Mouse (Mus musculus) hindbrain, postnatal 0 days (tissue): ENCODE measurements at regions not wholly inside any gene's neighbourhood (a gene's known extent, or its start where the extent isn't known, plus 50 kb on each side); places are given as distances from the start of the nearest gene placed in this dataset.
A peak's percentile ranks its signal among the peaks of the same experiment; 100 is the strongest.

ENCODE experiments used
- ATAC-seq: fragments of 200-750 bp; cut with Nextera tagmentation; 2 replicates; pipeline ENCODE4 v1.8.0; 2017; ENCODE audit warnings: mild to moderate bottlenecking, moderate TSS enrichment, moderate library complexity
- DNase-seq: peaks from one replicate; pipeline ENCODE4 v3.0.0-alpha.2; 2015; ENCODE audit warnings: low spot score
- H3K27ac ChIP-seq: fragments of 300-500 bp; sonication (generic); 2 replicates; pipeline ENCODE4 v1.5.1; 2014; ENCODE audit warnings: mild to moderate bottlenecking
- H3K27me3 ChIP-seq: fragments of 300-500 bp; sonication (generic); 2 replicates; pipeline ENCODE4 v1.6.1; 2014; ENCODE audit warnings: low read length, mixed read lengths; ENCODE audit not compliant: insufficient read depth
- H3K36me3 ChIP-seq: fragments of 300-500 bp; sonication (generic); 2 replicates; pipeline ENCODE4 v1.6.1; 2014; ENCODE audit warnings: low read length, mixed read lengths; ENCODE audit not compliant: insufficient read depth
- H3K4me1 ChIP-seq: fragments of 300-500 bp; sonication (generic); 2 replicates; pipeline ENCODE4 v1.6.1; 2014; ENCODE audit warnings: antibody characterized with exemption, low read length, mixed read lengths; ENCODE audit not compliant: insufficient read depth
- H3K4me2 ChIP-seq: fragments of 300-500 bp; sonication (generic); 2 replicates; pipeline ENCODE4 v1.6.1; 2014; ENCODE audit warnings: low read depth, mild to moderate bottlenecking, low read length, moderate library complexity, mixed read lengths
- H3K4me3 ChIP-seq: fragments of 300-500 bp; sonication (generic); 2 replicates; pipeline ENCODE4 v1.5.1; 2014; ENCODE audit warnings: low read length
- H3K9ac ChIP-seq: fragments of 300-500 bp; sonication (generic); replicated peaks from 2 replicates; pipeline ENCODE4 v1.6.1; 2014; ENCODE audit warnings: mild to moderate bottlenecking, low read length, moderate library complexity, mixed read lengths
- H3K9me3 ChIP-seq: fragments of 300-500 bp; sonication (generic); 2 replicates; pipeline ENCODE4 v1.6.1; 2016; ENCODE audit warnings: low read length, mixed read lengths
- CTCF ChIP-seq: IDR thresholded peaks from 2 replicates; pipeline ENCODE4 v1.5.1; 2016; ENCODE audit warnings: antibody characterized with exemption, control low read depth, low read depth
- WGBS: fragments of 180-500 bp; shearing (Covaris S2); extraction: QIAGEN DNeasy Blood & Tissue Kit; methylation state at CpG from one replicate; pipeline ENCODE4 v1.1.7; 2014; 5-methylcytosine and 5-hydroxymethylcytosine counted together

DNA sequence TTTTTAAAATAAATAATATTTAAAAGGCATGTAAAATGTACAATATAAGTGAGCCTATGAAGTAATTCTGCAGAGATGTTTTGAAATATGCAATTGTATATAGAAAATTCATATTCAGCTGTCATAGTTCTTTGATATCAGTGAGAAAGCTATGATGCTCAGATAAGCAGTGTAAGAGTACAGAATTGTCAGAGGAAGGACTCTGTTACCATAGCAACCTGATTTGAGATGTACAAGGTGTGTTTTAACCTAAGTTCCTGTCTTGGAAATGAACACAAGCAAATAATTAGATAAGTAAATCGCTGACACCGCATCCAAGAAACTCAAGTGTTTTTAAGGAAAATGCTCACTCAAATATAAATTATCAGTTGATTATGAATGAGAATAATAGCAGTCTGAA is 271.8 kb downstream of the Gabrg2 start:
- Histone ChIP-seq H3K27ac (no peak overlapping the region), H3K9me3 (no peaks in the 10 kb centered on the region), H3K4me1 (no peaks in the 10 kb centered on the region), H3K27me3 (no peaks in the 10 kb centered on the region), H3K4me3 (no peak overlapping the region), H3K4me2 (no peak overlapping the region), H3K9ac (no peak overlapping the region), H3K36me3 (no peaks in the 10 kb centered on the region)
- WGBS, result 83% methylated on average over 2 of the region's 2 CpGs
- TF ChIP-seq CTCF, result no peak
- peak; percentile 32 for DNase-seq
- ATAC-seq, result no peak

DNA sequence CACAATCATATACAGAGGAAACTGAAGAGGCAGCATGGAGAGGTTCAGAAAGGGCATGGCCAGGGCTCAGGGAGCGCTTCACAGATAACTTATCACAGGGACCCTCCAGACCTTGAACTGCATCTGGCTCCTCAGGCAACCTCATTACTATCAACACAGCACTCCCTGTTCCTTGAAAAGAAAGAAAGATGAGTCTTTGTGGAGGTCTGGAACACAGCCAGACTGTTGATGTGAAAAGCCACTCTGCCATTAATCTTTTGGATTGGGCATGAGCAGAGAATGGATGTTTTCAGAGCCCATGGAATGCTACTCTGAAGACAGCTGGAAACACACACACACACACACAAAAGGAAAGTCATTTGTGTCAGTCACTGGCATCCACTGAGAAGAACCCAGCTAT is 284.0 kb downstream of the Gabrg2 start:
- Histone ChIP-seq H3K9ac (no peak overlapping the region), H3K4me2 (no peak overlapping the region), H3K27ac (no peak overlapping the region), H3K9me3 (no peaks in the 10 kb centered on the region), H3K36me3 (no peaks in the 10 kb centered on the region), H3K4me1 (no peaks in the 10 kb centered on the region), H3K27me3 (no peaks in the 10 kb centered on the region), H3K4me3 (no peak overlapping the region)
- DNase-seq, result peak; percentile 7
- ATAC-seq, result no peak
- TF ChIP-seq CTCF, result no peak
- WGBS, result 64% methylated on average over 1 of the region's 1 CpGs

DNA sequence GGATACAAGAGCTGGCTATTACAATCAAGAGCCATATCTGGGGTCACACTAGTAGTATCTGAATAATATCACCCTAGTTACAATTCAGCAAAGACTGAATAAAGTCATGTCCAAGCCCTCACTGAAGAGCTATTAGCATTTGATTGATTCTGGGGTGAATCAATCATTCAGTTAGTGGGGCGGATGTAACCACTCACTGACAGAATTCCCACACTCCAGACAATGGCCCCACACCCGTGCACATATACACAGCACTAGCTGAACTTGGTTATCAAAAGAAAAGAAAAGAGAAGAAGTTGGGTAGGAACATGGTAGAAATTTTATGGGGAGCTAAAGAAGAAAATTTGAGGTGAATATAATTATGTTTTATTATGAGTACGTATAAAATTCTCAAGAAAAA is 310.0 kb downstream of the Gabrg2 start:
- no peak for ATAC-seq

DNA sequence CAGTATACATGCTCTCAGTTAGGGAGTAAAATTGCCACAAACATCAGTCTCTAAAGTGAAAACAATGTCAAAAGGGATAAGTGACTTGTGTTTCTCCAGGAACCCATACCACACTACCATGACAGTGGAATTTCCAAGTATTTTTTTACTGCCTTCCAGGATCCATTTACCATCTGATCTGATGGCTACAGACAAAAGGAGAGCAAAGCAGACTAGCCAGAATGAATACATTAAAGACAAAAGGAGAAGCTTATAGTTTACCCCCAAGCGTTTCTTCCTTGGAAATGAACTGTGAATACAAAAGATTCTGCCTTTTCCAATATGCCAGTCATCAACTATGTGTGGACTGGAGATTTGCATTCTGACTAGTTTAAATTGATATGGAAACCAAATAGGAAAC is 317.7 kb downstream of the Gabrg2 start:
- H3K9me3 ChIP-seq, result no peaks in the 10 kb centered on the region
- no peaks in the 10 kb centered on the region for H3K36me3 ChIP-seq
- no peak for ATAC-seq
- H3K4me1 ChIP-seq, result no peaks in the 10 kb centered on the region
- H3K9ac ChIP-seq, result no peak overlapping the region
- no peak for TF ChIP-seq CTCF
- no peak overlapping the region for H3K4me3 ChIP-seq
- DNase-seq, result no peak
- no peak overlapping the region for H3K27ac ChIP-seq
- no peaks in the 10 kb centered on the region for H3K27me3 ChIP-seq
- H3K4me2 ChIP-seq, result no peak overlapping the region
- WGBS, result 15% methylated on average over 1 of the region's 1 CpGs

More for the DNA sequence above, 310.0 kb downstream of the Gabrg2 start:
- no peaks in the 10 kb centered on the region for H3K36me3 ChIP-seq
- no peaks in the 10 kb centered on the region for H3K4me1 ChIP-seq
- no peak overlapping the region for H3K4me2 ChIP-seq
- H3K27me3 ChIP-seq, result no peaks in the 10 kb centered on the region
- H3K27ac ChIP-seq, result no peak overlapping the region
- no peak for DNase-seq
- no peak for TF ChIP-seq CTCF
- H3K9ac ChIP-seq, result no peak overlapping the region
- no peak overlapping the region for H3K4me3 ChIP-seq
- 46% methylated on average over 3 of the region's 3 CpGs for WGBS
- no peaks in the 10 kb centered on the region for H3K9me3 ChIP-seq

DNA sequence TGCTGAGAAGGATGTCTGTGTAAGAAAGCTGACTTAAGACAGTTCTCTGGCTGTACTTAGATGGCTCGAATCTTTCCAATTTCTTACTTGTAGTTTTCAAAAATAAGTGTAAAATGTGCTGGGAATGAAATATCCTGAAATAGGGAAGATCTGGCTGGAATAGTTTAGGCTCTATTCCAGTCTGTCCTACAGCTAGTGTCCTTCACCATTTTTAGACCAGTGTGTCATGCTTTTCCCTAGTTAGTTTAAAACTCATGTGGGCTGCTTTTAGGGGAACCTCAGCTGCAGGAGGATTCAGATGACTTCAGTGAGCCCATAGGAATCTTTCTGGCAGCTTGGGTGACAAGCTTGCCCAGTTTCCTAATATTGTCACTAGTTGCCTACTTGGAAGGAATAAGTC is 348.1 kb downstream of the Gabrg2 start:
- Histone ChIP-seq H3K4me1 (no peaks in the 10 kb centered on the region), H3K36me3 (no peaks in the 10 kb centered on the region), H3K9me3 (no peaks in the 10 kb centered on the region), H3K4me3 (no peak overlapping the region), H3K4me2 (no peak overlapping the region), H3K27ac (no peak overlapping the region), H3K9ac (no peak overlapping the region), H3K27me3 (no peaks in the 10 kb centered on the region)
- 83% methylated on average over 1 of the region's 1 CpGs for WGBS
- DNase-seq (no peak), ATAC-seq (no peak)
- TF ChIP-seq CTCF, result no peak

DNA sequence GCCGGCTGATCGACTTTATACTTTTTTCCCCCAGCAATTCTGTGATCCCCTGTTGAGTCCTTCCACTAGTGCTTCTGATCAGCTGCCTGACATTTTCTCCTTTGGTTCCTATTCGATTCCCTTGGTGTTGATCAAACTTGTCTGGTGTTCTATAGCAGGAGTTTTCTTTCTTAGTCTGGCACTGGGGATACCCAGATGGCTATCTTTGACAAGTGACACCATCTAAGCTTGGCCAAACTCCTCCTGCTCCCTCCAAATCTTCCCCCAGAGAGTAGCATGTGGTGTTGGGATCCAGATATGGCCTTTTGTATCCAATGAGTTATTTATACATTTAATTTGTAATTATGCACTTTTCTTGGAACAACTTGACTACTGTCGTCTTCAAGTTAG is 355.2 kb downstream of the Gabrg2 start:
- H3K36me3 ChIP-seq, result no peaks in the 10 kb centered on the region
- H3K4me2 ChIP-seq, result no peak overlapping the region
- H3K27me3 ChIP-seq, result no peaks in the 10 kb centered on the region
- ATAC-seq (peak; percentile 53), DNase-seq (no peak)
- peak overlapping the region; percentile 23; the same call in 1 of the 2 replicates for H3K27ac ChIP-seq
- TF ChIP-seq CTCF, result no peak
- H3K9me3 ChIP-seq, result no peaks in the 10 kb centered on the region
- H3K9ac ChIP-seq, result no peak overlapping the region
- no peak overlapping the region for H3K4me3 ChIP-seq
- no peaks in the 10 kb centered on the region for H3K4me1 ChIP-seq
- WGBS, result 32% methylated on average over 4 of the region's 4 CpGs

DNA sequence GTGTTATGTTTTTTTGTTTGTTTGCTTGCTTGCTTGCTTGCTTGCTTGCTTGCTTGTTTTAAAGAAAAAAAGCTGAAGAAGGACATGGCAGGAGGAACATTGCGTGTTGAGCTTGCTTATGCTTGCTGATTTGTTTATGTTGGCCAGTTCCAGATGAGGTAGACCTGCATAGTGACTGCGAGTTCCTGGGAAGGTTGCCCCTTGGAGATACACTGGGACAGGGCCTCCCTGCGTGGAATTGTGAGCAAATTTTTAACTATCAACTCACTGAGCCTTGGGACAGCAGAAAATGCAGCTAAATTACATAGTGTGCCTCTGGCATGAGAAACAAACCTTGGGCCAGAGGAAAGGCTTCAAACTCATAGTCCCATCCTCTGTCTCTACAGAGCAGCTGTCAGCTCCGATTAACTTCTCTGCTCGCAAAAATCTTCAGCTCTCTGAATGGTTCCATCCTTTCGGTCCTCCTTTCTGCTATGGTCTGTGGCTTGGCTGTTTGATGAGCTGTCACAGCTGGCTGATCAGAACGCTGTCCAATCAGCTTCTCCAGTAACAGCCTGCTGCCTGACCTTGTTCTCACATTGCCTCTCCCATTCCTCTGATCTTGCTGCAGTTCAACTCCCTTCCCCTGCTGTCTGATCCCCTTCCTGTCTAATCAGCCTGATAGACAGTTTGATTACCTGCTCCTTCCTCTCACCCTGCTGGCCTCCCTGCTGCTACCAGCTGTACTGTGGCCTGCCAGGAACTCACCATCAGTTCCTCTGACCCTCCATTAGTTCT is 355.7 kb downstream of the Gabrg2 start:
- 26% methylated on average over 7 of the region's 7 CpGs for WGBS
- Histone ChIP-seq H3K27ac (peak overlapping the region; percentile 23), H3K9ac (no peak overlapping the region), H3K36me3 (no peaks in the 10 kb centered on the region), H3K4me3 (no peak overlapping the region), H3K9me3 (no peaks in the 10 kb centered on the region), H3K4me2 (no peak overlapping the region), H3K27me3 (no peaks in the 10 kb centered on the region), H3K4me1 (no peaks in the 10 kb centered on the region)
- TF ChIP-seq CTCF, result no peak
- ATAC-seq, result peak; percentile 95
- peak; percentile 78 for DNase-seq
